Mouse (Mus musculus) thymus, adult 18-20 months (tissue): Measurements from ENCODE around the gene Ccdc120.

Experiments
- DNase-seq, 2 experiments: peaks; one replicate each; pipeline ENCODE4 v3.0.0; 2022; ENCODE audit warnings: mixed read lengths in 2 of 2

Ccdc120 gene

DNA sequence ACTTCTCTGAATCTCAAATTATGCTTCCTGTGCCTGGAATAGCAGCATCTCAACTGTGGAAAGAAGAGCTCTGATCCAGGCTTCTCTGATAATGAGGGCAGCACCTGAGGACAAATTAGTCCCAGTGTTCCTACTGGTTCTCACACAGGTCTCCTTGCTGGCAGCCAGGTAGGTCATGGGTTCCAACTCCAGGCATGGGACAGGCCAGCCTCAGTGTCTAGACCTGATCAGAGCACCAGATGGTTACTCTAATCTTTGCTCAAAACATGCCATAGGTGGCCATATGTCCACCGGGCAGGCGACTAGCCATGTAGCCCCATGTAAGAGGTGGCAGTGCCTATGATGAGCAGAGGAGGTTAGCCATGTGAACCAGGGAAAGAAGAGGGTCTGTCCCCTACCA, 62.4 kb downstream of the Ccdc120 start:
- no peak for DNase-seq
